Mouse (Mus musculus): ENCODE measurements around the gene Txnrd2.

DNA sequence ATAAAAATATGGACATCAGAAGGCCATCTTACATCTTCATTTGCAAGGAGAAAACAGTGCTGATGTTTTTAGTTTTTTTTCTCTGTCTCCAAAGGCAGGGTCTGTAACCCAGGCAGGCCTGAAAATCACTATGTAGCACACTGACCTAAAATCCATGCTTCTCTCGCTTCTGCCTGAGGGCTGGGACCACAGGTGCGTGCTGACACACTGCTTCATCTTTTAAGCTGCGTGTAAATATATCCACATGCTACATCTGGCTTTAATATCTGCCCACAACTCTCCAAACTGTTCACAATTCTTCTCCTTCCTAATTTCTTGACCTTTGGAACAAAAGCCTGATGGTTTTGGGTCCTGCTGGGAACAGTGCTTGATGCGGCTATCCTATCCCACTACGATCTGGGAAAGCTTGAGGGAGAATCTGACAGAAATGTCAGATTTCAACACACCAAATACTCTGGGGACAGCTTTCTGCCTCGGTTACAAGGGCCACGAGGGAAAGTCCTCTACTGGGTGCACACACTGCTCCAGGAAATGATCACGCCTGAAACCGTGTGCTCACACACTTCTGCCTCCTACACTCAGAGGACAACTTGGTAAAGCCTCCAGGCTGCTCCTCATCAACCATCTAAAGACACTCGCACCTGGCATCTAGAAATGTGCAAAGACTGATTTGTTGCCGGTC is 1.7 kb upstream of the Txnrd2 start:
- TF ChIP-seq GATA1 (IDR thresholded peaks at IDR 0.05; ENCODE audit: low read length) (no peak), TAL1 (IDR thresholded peaks at IDR 0.05; ENCODE audit: low read length) (no peak)
